Mouse (Mus musculus): ENCODE data around the gene Ccdc69. TPM values are rescaled to one million over a fixed set of nuclear protein-coding genes. Genes with fewer than 3 reads are reported as not detected.
A peak's percentile ranks its signal among the peaks of the same experiment; 100 is the strongest.

Ccdc69 gene
- polyA plus RNA-seq, 1 experiment from 2014 or later, result 0.36 TPM

GRCm38 (mm10) chr11:55087006-55087405 lies 9.1 kb upstream of the Ccdc69 start:
- Histone ChIP-seq H3K9ac (ENCODE audit: low read length) (no peak overlapping the region), H3K36me3 (ENCODE audit: control insufficient read depth, insufficient read depth, low read length) (no peaks in the 10 kb centered on the region), H3K4me3 (ENCODE audit: low read depth, low read length) (no peak overlapping the region), H3K9me3 (ENCODE audit: control insufficient read depth, low read length) (no peaks in the 10 kb centered on the region), H3K4me2 (ENCODE audit: low read depth, low read length, severe bottlenecking) (no peak overlapping the region), H3K27ac (ENCODE audit: low read depth, low read length) (no peak overlapping the region), H3K27me3 (ENCODE audit: control insufficient read depth, insufficient read depth, low read length) (no peaks in the 10 kb centered on the region), H3K4me1 (replicated peaks; ENCODE audit: control insufficient read depth, insufficient read depth, low read length) (no peaks in the 10 kb centered on the region)
- 0 out of 2 replicates have a peak, but pooled peaks have one; percentile 51 for ATAC-seq (replicated peaks; ENCODE audit: low FRiP score)
- peak; percentile 89 for DNase-seq (ENCODE audit: low spot score)
- 6% methylated on average over 10 of the region's 10 CpGs for WGBS

DNA sequence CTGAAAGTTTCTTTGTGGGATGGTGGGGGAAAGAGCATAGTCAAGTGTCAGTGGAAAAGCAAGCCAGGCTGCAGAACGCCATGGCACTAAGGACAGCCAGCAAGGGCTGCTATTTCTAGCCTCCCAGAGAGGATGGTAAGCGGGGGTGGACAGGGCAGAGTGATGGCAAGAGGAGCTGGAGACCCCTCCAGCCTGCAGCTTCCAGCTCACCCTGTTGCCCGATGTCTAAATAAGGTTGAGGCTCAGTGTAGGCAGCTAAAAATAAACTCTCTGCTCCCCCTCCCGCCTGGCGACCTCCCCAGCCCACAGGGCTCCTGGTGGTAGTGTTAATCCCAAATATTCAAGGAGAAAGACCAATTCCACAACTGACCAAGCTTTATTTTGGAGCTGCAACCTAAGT lies 7.5 kb upstream of the Ccdc69 start:
- no peak for ATAC-seq (replicated peaks; ENCODE audit: low FRiP score)

DNA sequence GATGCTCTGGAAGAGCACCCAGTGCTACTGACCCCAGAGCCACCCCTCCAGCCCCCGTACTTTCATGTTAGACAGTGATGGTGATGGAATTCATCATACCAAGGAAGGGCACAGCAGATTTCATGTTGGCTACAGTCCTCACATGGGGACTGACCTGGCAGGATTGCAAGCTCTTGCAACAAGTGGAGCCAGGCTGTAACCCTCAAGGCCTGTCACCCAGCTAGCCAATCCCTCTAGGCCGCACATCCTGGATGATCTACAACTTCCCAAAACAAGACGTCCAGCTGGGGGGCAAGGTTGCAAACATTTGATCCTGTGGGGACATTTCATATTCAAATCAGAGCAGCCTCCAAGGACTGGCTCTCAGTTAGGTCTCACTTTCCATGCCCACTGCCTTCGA lies 6.7 kb upstream of the Ccdc69 start:
- no peak overlapping the region for H3K4me2 ChIP-seq (ENCODE audit: low read depth, low read length, severe bottlenecking)
- no peak overlapping the region for H3K27ac ChIP-seq (ENCODE audit: low read depth, low read length)
- no peaks in the 10 kb centered on the region for H3K9me3 ChIP-seq (ENCODE audit: control insufficient read depth, low read length)
- ATAC-seq (replicated peaks; ENCODE audit: low FRiP score) (no peak), DNase-seq (ENCODE audit: low spot score) (no peak)
- no peaks in the 10 kb centered on the region for H3K36me3 ChIP-seq (ENCODE audit: control insufficient read depth, insufficient read depth, low read length)
- H3K4me1 ChIP-seq (replicated peaks; ENCODE audit: control insufficient read depth, insufficient read depth, low read length), result no peaks in the 10 kb centered on the region
- WGBS, result 77% methylated on average over 4 of the region's 4 CpGs
- H3K9ac ChIP-seq (ENCODE audit: low read length), result no peak overlapping the region
- H3K4me3 ChIP-seq (ENCODE audit: low read depth, low read length), result no peak overlapping the region
- no peaks in the 10 kb centered on the region for H3K27me3 ChIP-seq (ENCODE audit: control insufficient read depth, insufficient read depth, low read length)

More for the DNA sequence above, 7.5 kb upstream of the Ccdc69 start:
- Histone ChIP-seq H3K9ac (ENCODE audit: low read length) (no peak overlapping the region), H3K4me3 (ENCODE audit: low read depth, low read length) (no peak overlapping the region), H3K4me1 (replicated peaks; ENCODE audit: control insufficient read depth, insufficient read depth, low read length) (no peaks in the 10 kb centered on the region), H3K4me2 (ENCODE audit: low read depth, low read length, severe bottlenecking) (no peak overlapping the region), H3K9me3 (ENCODE audit: control insufficient read depth, low read length) (no peaks in the 10 kb centered on the region), H3K27ac (ENCODE audit: low read depth, low read length) (no peak overlapping the region), H3K27me3 (ENCODE audit: control insufficient read depth, insufficient read depth, low read length) (no peaks in the 10 kb centered on the region), H3K36me3 (ENCODE audit: control insufficient read depth, insufficient read depth, low read length) (no peaks in the 10 kb centered on the region)
- WGBS, result 56% methylated on average over 5 of the region's 5 CpGs
- DNase-seq (ENCODE audit: low spot score), result no peak

DNA sequence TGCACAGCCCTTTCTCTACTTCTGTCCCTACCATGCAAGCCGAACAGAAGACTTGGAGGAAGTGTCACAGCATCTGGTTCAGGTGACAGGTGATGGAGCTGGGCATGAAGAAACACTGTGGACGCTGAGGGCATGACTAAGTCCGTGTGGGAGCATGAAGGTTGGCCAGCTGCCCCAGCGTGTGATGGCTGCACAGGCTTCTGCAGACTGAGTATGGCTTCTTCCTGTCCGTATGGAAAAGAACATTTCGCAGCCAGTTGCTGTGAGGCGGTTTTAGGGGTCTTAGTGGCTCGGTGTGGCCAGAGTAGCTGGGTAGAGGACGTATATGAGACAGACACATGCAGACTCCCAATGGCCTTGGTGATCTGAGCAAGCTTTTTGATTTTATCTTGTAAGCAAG lies 3.3 kb upstream of the Ccdc69 start:
- 91% methylated on average over 9 of the region's 9 CpGs for WGBS
- H3K9me3 ChIP-seq (ENCODE audit: control insufficient read depth, low read length), result no peaks in the 10 kb centered on the region
- no peaks in the 10 kb centered on the region for H3K36me3 ChIP-seq (ENCODE audit: control insufficient read depth, insufficient read depth, low read length)
- H3K27me3 ChIP-seq (ENCODE audit: control insufficient read depth, insufficient read depth, low read length), result peaks cover 4% of the 10 kb centered on the region; the same call in 1 of the 2 replicates
- H3K4me1 ChIP-seq (replicated peaks; ENCODE audit: control insufficient read depth, insufficient read depth, low read length), result peaks cover 5% of the 10 kb centered on the region; the same call in 1 of the 2 replicates
- H3K9ac ChIP-seq (ENCODE audit: low read length), result no peak overlapping the region
- H3K4me2 ChIP-seq (ENCODE audit: low read depth, low read length, severe bottlenecking), result no peak overlapping the region
- ATAC-seq (replicated peaks; ENCODE audit: low FRiP score), result no peak
- no peak overlapping the region for H3K27ac ChIP-seq (ENCODE audit: low read depth, low read length)
- DNase-seq (ENCODE audit: low spot score), result no peak
- no peak overlapping the region for H3K4me3 ChIP-seq (ENCODE audit: low read depth, low read length)

DNA sequence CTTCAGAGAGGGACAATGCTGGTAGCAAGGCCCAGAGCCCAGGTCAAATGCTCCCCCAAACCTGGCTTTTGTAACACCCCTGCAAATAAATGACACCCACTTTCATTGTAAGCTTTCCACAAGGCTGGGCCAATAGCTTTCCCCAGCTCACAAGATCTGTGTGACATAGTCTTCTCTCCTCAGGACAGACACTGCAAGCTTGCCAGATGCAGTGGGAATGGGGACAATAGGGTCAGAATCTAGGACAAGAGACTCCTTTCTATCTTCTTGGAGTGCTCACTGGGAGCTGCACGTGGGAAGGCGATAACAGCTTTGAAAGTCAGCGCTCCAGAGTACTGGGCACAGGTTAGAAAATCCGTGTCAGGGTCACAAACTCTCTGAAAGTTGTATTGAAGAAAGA lies 1.2 kb upstream of the Ccdc69 start:
- H3K9ac ChIP-seq (ENCODE audit: low read length), result no peak overlapping the region
- H3K4me2 ChIP-seq (ENCODE audit: low read depth, low read length, severe bottlenecking), result no peak overlapping the region
- no peak for DNase-seq (ENCODE audit: low spot score)
- no peaks in the 10 kb centered on the region for H3K9me3 ChIP-seq (ENCODE audit: control insufficient read depth, low read length)
- H3K4me1 ChIP-seq (replicated peaks; ENCODE audit: control insufficient read depth, insufficient read depth, low read length), result peaks cover 5% of the 10 kb centered on the region; the same call in 1 of the 2 replicates
- peaks cover 4% of the 10 kb centered on the region; the same call in 1 of the 2 replicates for H3K27me3 ChIP-seq (ENCODE audit: control insufficient read depth, insufficient read depth, low read length)
- WGBS, result 69% methylated on average over 4 of the region's 4 CpGs
- H3K4me3 ChIP-seq (ENCODE audit: low read depth, low read length), result no peak overlapping the region
- no peak overlapping the region for H3K27ac ChIP-seq (ENCODE audit: low read depth, low read length)
- ATAC-seq (replicated peaks; ENCODE audit: low FRiP score), result no peak
- no peaks in the 10 kb centered on the region for H3K36me3 ChIP-seq (ENCODE audit: control insufficient read depth, insufficient read depth, low read length)

GRCm38 (mm10) chr11:55078502-55078901 lies 571 bp upstream of the Ccdc69 start:
- H3K9me3 ChIP-seq (ENCODE audit: control insufficient read depth, low read length), result no peaks in the 10 kb centered on the region
- ATAC-seq (replicated peaks; ENCODE audit: low FRiP score), result no peak
- peak overlapping the region; percentile 89; the same call in 1 of the 2 replicates for H3K4me2 ChIP-seq (ENCODE audit: low read depth, low read length, severe bottlenecking)
- H3K27me3 ChIP-seq (ENCODE audit: control insufficient read depth, insufficient read depth, low read length), result peaks cover 4% of the 10 kb centered on the region; the same call in 1 of the 2 replicates
- 52% methylated on average over 3 of the region's 3 CpGs for WGBS
- H3K36me3 ChIP-seq (ENCODE audit: control insufficient read depth, insufficient read depth, low read length), result no peaks in the 10 kb centered on the region
- no peak overlapping the region for H3K9ac ChIP-seq (ENCODE audit: low read length)
- DNase-seq (ENCODE audit: low spot score), result no peak
- H3K27ac ChIP-seq (ENCODE audit: low read depth, low read length), result no peak overlapping the region
- H3K4me3 ChIP-seq (ENCODE audit: low read depth, low read length), result no peak overlapping the region
- H3K4me1 ChIP-seq (replicated peaks; ENCODE audit: control insufficient read depth, insufficient read depth, low read length), result peaks cover 5% of the 10 kb centered on the region; the same call in 1 of the 2 replicates

GRCm38 (mm10) chr11:55076234-55076633 lies 1.7 kb downstream of the Ccdc69 start:
- H3K27ac ChIP-seq (ENCODE audit: low read depth, low read length), result no peak overlapping the region
- no peaks in the 10 kb centered on the region for H3K9me3 ChIP-seq (ENCODE audit: control insufficient read depth, low read length)
- no peak overlapping the region for H3K9ac ChIP-seq (ENCODE audit: low read length)
- H3K4me1 ChIP-seq (replicated peaks; ENCODE audit: control insufficient read depth, insufficient read depth, low read length), result peaks cover 5% of the 10 kb centered on the region; the same call in 1 of the 2 replicates
- no peak overlapping the region for H3K4me3 ChIP-seq (ENCODE audit: low read depth, low read length)
- no peak overlapping the region for H3K4me2 ChIP-seq (ENCODE audit: low read depth, low read length, severe bottlenecking)
- ATAC-seq (replicated peaks; ENCODE audit: low FRiP score) (no peak), DNase-seq (ENCODE audit: low spot score) (no peak)
- peaks cover 4% of the 10 kb centered on the region; the same call in 1 of the 2 replicates for H3K27me3 ChIP-seq (ENCODE audit: control insufficient read depth, insufficient read depth, low read length)
- 91% methylated on average over 5 of the region's 5 CpGs for WGBS
- no peaks in the 10 kb centered on the region for H3K36me3 ChIP-seq (ENCODE audit: control insufficient read depth, insufficient read depth, low read length)

DNA sequence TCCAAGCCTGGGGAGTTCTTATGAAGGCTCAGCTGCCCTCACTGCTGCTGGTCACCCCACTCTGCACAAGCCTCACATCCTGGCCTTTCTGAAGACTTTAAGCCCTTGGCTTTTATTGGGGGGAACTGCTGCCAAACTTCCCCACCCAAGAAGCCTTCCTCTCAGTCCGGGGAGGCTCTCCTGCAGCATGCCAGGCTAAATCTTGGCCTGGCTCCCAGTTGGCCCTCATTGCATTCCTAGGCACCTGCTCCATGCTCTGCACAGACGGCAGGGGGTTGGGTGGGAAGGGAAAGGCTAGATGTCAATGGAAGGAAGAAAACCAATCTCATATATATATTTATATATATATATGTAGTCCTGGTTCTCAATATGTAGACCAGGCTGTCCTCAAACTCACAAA lies 2.3 kb downstream of the Ccdc69 start:
- peaks cover 5% of the 10 kb centered on the region; the same call in 1 of the 2 replicates for H3K4me1 ChIP-seq (replicated peaks; ENCODE audit: control insufficient read depth, insufficient read depth, low read length)
- WGBS, result 75% methylated on average over 2 of the region's 2 CpGs
- peaks cover 4% of the 10 kb centered on the region; the same call in 1 of the 2 replicates for H3K27me3 ChIP-seq (ENCODE audit: control insufficient read depth, insufficient read depth, low read length)
- ATAC-seq (replicated peaks; ENCODE audit: low FRiP score), result no peak
- H3K9ac ChIP-seq (ENCODE audit: low read length), result no peak overlapping the region
- H3K27ac ChIP-seq (ENCODE audit: low read depth, low read length), result no peak overlapping the region
- no peak for DNase-seq (ENCODE audit: low spot score)
- H3K9me3 ChIP-seq (ENCODE audit: control insufficient read depth, low read length), result no peaks in the 10 kb centered on the region
- no peak overlapping the region for H3K4me2 ChIP-seq (ENCODE audit: low read depth, low read length, severe bottlenecking)
- no peak overlapping the region for H3K4me3 ChIP-seq (ENCODE audit: low read depth, low read length)
- H3K36me3 ChIP-seq (ENCODE audit: control insufficient read depth, insufficient read depth, low read length), result no peaks in the 10 kb centered on the region

GRCm38 (mm10) chr11:55073191-55073590 lies 4.7 kb downstream of the Ccdc69 start:
- H3K9ac ChIP-seq (ENCODE audit: low read length), result no peak overlapping the region
- H3K4me2 ChIP-seq (ENCODE audit: low read depth, low read length, severe bottlenecking), result no peak overlapping the region
- H3K9me3 ChIP-seq (ENCODE audit: control insufficient read depth, low read length), result no peaks in the 10 kb centered on the region
- WGBS, result 85% methylated on average over 10 of the region's 10 CpGs
- ATAC-seq (replicated peaks; ENCODE audit: low FRiP score), result no peak
- H3K27ac ChIP-seq (ENCODE audit: low read depth, low read length), result no peak overlapping the region
- no peak overlapping the region for H3K4me3 ChIP-seq (ENCODE audit: low read depth, low read length)
- 0 out of 2 replicates have a peak, but pooled peaks cover 4% of the 10 kb centered on the region for H3K27me3 ChIP-seq (ENCODE audit: control insufficient read depth, insufficient read depth, low read length)
- H3K36me3 ChIP-seq (ENCODE audit: control insufficient read depth, insufficient read depth, low read length), result no peaks in the 10 kb centered on the region
- DNase-seq (ENCODE audit: low spot score), result no peak
- peaks cover 4% of the 10 kb centered on the region; the same call in 1 of the 2 replicates for H3K4me1 ChIP-seq (replicated peaks; ENCODE audit: control insufficient read depth, insufficient read depth, low read length)
